Mouse (Mus musculus) thymus, postnatal 25 days (tissue): ENCODE results near the gene Emg1.

ENCODE experiments used
- DNase-seq: peaks from one replicate; pipeline ENCODE4 v3.0.0; 2022

Emg1 gene

DNA sequence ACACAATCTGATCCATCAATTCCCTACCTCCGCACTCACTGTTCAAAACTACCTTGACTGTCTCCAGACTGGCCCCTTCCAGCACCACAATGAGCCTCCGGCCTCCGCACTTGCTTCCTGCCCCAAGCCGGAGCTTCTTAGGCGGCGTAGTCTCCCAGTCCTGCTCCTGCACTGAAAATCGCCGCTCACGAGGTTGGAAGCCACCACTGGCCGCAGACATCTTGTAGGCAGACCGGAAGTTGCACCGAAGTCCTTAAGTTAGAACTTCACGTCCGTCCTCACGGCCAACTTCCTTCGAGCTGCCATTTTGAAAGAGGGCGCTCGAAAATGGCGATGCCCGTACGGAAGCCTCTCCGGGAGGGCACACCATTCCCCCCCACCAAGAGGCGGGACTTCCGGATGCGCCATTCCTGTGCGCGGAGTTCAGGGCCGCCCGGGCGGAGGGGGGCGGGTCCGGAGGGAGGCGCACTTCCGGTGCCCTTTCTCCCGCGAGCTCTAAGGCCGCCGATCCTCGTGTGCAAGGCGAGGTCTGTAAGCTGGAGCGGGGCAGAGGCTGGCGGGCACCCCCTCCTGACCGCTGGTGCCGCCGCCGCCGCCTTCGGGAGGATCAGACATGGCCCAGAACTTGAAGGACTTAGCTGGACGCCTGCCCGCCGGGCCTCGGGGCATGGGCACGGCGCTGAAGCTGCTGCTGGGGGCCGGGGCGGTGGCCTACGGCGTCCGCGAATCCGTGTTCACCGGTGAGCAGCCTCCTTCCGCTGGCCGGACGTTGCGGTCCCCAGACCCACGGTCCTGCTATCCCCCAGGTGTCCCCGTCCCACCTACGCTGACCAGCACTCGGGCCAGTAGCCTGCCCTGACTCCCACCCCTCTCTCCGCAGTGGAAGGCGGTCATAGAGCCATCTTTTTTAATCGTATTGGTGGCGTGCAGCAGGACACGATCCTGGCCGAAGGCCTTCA, at the start of gene Emg1, which contains the start of gene Phb2:
Gene Emg1 (minus strand): TSS at position 355 of the 959 bp plus-strand sequence.
Gene Phb2 (plus strand): TSS at position 513 of the 959 bp plus-strand sequence.
- DNase-seq = peak; percentile 98

DNA sequence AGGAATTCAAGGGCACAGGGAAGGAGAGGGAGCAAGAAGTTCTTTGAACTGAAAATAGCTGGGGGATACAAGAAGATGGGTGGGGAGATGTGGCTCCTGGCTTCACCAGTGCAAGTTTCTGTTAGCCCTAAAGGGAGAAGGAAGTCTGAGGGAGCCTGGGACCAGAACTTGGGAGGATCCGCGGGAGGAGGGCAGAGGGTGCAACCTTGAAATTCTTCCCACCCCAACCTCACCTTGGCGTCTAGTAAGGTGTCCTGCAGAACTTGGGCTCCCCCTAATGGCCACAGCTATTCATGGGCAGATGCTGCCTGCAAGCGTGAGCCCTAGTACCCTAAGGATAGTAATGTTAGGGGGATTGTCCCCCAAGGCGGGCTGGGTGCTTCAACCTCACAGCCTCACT, 47.3 kb upstream of the Emg1 start:
- peak; percentile 87 for DNase-seq

DNA sequence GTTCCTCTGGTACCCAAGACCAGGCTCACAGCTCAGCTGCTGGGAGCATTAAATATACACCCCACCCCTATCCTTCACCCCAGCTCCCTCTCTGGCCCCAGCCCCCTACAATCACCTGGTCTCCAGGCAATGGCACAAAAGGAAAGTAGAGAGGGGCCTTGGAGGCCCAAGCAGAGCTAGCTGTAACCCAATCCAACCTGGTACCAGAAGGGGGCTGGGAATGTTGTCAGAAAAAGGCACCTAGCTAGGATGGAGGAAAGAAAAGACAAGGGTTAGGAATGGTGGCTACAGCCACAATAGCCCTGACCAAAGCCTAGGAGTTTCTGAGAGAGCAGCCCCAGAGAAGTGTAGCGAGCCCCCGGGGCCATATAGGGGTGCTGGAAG, 46.9 kb upstream of the Emg1 start:
- DNase-seq = no peak

DNA sequence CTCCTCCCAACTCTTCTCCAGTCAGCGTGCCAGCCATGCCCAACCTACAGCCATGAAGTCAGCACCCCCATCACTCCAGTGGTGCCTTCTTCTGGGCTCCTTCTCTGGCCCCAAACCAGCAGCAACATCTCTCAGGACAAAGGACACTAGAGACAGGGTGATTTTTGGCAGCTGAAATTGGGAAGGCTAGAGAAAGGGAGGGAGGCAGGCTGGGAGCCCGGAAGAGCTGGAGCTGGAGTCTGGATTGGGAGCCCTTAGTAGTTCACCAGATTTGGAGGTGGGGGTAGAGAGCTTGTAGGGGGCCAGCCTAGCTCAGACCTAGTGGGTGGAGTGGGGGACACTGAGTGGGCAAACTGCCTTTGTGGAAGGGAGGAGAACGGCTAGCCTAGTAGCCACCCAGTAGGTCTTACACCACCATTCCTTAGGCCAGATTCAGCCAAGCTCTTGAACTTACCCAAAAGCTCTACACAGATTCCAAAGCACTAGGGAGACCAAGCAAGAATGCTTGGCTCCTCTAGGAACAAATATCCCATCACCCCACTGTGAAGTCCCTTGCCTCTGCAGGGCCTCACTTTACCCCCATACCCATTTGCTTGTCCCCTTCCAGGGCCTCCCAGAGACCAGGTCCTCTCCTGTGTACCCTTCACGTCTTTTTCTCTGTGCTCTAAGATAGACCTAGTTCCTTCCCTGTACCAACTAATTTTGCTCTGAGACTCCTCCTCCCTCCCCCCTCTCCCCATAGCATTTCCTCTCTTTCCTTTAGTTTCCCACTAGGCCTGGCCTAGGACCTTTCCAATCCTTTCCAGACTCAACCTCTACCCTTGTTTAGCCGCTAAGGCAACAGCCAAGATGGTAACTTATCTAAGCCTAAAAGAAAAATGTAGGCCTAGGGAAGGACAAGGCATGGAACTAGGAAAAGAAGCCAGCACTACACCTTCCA, 46.2 kb upstream of the Emg1 start:
- DNase-seq = no peak

DNA sequence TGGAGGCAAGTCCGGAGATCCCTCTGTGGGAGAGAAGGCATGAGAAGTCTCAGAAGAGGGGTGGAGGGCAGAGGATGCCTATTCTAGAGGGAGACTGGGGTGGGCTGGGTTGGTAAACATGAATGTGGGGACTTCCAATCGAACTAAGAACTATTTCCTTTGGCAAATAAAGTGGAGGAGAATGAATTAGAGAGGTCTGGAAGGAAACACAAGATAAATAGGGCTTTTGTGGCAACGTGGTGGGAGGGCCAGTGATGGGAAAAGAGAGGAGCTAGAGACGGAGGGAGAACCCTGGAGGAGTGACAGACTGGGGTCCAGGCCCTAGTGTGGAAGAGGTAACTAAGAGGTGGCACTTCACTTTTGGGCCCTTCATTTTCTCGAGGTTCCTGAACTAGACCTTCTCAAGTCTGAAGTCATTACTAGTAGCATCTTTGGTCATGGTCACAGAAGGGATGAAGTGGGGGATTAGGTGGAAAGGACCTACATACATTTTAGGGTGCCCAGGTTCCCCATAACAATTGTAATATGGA, 45.4 kb upstream of the Emg1 start:
- no peak for DNase-seq

DNA sequence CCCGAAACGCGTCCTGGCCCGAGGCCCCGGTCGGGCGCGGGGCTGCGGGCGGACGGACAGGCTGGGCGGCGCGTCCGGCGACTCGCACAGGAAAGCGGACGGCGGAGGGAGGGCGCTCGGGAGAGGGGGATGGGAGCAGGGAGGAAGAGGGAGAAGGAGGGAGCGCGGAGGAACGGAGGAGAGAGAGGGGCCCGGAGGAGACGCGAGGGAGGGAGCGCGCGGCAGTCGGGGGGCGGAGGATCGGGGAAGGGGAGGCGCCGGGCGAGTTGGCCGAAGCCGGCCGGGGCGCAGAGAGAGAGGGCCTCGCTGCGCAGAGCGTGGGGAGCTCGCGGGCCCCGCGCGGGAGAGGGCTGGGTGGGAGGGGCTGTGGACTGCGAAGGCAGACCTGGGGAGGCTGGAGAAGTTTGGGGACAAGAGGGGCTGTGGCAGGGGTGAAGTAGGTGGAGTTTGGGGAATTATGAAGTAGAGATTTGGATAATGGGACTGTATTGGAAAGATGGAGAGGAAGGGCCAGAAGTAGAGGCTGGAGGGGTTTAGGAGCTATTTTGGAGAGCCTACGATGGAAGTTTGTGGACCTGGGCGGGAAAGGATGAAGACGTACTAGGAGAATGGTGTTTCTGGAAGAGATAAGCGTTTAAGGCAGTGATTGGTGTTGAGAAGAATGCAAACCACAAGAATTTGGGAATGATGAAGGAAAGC, 44.8 kb upstream of the Emg1 start:
- peak; percentile 62 for DNase-seq

DNA sequence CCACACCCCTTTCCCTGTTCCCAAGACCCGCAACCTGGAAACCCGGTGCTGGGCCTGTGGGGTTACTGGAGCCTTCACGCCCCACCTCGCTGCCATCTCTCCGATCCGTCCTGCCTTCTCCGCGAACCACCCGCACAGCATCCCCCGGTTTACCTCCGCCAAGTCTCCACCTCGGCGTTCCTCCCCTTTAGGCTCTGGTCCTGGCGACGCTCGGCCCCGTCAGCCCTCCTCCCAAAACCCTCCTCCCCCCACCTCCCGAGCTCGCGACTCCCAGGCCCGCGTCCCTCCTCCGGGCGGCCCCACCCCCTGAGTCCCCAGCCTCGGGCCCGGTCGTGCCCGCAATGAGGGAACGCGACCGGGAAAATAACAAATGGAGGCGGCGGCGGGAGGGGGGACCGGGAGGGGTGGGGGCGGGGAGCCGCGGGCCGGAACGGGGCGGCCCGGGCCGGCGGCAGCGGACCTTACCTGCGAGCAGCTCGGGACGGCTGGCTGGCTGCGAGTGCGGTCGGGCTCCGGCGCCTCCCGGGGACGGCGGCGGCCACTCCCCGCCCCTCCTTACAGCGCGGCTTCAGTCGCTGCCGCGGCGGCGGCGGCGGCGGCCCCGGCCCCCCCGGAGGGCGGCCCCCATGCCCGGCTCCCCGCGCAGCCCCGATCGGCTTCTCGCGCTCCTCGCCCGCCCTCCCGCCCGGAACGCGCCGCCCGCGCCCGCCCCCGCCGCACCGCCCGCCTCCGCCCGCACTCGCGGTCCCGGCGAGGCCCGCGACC, 44.0 kb upstream of the Emg1 start, which contains the start of the genes Gm45234 and Atn1:
Gene Gm45234 (minus strand): TSS at position 191 of the 765 bp plus-strand sequence.
Gene Atn1 (minus strand): TSS at position 694 of the 765 bp plus-strand sequence.
- peak; percentile 38 for DNase-seq

DNA sequence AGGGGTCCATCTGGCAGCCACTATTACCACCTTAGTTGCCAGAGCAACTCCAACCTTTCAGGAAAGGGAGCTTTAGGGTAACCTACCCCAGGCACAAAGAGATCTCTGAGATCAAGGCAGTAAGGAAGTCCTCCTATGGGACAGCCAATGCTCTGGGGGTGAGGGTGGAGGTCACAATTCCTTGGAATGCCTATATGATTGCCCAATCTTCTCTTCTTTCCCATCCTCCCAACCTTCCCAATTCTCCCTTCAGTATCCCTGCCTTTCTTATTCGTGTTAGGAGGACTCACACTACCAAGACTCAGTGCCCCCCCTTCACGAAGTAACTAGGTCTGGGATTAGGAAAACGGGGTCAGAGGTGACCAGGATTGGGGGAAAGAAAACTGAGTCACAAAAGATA, 43.3 kb upstream of the Emg1 start:
- DNase-seq = no peak

DNA sequence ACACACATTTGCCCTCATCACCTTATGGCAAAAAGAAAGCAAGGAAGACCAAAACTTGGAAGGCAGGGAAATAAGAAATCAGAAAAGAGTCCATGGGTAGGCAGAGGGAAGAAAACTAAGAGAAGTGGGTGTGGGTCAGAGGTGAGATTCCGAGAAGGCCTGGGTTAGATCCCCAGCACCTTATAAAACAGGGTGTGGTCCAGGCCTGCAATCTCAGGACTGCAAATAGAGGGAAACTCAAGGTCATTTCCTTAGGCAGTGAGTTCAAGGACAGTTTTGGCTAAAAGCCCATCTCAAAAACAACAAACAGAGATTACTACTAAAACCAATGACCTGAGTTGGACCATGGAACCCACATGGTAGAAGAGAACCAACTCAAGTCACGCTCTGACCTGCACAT, 41.9 kb upstream of the Emg1 start:
- no peak for DNase-seq

DNA sequence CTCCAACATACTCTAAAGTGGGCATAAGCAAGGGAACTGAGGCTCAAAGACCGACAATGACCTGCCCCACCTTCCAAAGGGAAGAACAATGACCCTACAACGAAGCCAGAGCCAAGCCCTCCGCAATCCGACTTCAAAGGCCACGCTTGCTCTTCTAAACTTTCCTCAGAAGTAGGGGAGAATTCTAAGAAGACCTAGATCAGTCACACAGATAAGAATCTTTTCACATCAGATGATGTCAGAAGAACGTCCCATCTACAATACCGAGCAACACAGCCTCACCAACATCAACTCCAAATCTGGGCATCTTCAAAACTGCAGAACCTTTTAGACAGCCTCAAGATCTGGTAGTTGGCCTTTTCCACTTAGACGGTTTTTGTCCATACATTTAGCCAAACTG, 38.4 kb upstream of the Emg1 start:
- DNase-seq = peak; percentile 27

DNA sequence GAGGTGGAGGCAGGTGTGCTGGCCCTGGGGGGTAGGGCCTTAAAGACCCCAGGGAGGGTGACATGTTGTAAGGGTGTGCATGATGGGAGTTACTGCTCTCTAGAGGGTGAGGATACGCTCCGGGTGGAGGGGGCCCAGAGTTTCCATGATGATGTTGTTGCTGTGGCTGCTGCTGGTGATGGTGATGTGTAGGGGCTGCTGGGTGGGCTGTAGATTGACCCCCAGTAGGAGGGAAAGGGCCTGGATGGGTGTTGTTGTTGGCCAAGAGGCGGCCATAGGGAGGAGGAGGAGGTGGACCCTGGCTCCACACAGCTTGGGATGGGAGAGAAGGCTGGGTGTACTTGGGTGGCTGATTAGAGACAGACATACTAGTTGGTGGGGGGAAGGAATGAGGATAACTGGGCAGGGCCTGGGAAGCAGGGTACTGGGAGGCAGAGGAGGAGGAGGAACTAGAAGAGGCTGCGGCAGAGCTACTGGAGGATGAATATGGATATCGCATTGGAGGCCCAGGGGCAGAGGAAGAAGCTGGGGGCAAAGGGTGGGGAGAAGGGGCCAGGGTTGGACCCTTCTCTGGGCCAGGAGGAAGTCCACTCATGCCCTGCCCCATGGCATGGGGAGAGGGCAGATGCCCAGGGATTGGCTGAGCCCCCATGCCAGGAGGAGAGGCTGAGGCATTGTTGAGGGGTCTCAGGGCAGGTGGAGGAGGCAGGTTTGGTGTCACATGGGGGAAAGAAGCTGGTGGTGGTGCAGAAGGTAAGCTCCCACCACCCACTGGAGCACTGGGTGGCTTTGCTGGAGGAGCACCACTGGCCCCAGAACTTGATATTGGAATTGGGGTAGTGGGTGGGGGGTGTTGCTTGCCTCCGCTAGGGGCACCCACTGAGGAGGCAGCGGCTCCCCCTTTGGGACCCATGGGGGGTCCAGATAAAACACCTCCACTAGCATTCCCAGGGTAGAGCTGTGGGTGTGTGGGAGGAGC, 35.0 kb upstream of the Emg1 start:
- no peak for DNase-seq

DNA sequence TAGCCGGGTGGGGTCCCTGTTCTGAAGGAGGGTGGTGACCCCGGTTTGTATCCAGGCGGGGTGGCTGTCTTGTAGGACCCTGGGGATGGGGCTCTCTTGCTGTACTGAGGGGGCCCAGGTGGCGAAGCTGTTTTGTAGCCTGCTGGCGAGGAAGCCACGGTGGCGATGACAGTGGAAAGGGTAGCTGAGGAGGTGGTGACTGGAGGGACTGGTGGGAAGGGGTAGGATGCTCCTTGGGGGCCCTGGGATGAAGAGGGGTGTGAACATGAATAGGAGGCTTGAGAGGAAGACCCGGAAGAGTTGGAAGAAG, 34.3 kb upstream of the Emg1 start:
- DNase-seq = no peak

DNA sequence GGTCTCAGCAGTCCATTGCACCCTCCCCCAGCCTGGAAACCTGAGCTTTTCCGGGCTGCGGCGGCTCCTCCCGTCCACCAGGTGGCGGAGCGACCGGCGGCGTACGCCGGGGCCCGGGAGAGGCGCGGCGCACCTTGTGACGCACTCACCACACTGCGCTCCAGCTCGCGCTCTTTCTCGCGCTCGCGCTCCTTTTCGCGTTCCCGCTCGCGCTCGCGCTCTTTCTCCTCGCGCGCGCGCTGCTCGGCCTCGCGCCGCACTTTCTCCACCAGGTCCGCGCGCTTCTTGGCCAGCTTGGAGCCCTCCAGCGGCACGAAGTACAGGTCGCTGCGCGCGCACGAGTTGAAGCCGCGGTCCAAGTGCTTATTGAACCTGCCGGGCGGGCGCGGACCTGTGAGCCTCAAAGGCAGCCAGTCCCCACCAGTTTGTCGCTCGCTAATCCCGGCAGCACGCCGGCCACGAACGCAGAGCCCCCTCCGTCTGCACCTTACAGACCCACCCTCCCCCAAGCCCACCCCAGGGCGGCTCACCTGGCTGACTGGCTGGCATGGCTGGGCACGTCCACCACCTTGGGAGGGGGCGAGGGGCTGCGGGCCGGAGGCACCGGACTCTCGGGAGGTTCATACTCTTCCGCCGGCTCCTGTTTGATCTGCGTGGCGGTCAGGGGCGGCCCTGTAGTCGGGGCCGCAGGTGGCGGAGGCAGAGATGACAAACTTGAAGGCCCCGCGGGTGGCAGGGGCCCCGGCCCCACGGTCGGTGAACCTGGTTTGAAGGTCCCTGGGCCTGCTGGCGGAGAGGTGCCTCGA, 33.7 kb upstream of the Emg1 start:
- DNase-seq = peak; percentile 95

DNA sequence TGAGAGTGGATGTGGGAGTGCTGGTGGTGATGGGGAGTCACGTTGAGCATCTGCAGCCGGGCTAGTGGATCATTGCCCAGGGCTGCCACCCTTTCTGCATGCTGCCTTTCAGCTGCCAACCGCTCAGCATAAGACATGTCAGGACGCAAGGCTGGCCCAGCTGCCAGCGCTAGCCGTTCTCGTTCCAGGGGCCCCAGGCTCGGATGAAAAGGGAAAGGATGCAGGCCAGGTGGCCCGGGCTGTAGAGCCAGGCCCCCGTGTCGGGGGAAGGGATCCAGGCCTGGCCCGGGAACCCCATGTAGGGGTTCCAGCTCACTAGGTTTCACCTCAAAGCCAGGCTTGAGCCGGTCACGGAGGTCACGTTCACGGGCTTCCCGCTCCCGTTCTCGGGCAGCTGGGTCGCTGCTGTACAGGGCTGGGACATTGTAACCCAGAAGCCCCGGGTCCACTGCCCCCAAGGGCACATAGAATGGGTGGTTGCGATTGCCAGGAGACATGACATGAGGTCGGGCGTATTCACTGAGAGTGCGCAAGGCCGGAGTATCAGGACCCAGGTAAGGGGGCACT, 32.9 kb upstream of the Emg1 start:
- DNase-seq = no peak

DNA sequence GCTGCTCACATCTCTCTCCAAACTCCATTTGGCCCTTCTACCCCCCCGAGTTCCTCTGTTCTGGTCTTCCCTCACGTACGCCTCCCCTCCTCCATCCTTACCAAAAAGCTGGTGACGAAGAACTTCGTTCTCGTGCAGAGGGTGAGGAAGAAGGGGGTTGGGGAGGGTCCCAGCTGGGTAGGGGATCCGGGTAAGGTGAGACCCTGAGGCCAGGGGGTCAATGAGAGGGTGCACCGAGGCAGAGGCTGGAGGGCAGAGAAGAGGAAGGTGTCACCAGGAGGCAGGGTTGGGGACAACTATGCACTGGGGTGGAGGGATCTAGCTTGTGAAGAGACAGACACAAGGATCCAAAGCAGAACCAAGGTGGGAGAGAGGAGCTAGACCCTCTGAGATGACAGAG, 31.7 kb upstream of the Emg1 start:
- no peak for DNase-seq

DNA sequence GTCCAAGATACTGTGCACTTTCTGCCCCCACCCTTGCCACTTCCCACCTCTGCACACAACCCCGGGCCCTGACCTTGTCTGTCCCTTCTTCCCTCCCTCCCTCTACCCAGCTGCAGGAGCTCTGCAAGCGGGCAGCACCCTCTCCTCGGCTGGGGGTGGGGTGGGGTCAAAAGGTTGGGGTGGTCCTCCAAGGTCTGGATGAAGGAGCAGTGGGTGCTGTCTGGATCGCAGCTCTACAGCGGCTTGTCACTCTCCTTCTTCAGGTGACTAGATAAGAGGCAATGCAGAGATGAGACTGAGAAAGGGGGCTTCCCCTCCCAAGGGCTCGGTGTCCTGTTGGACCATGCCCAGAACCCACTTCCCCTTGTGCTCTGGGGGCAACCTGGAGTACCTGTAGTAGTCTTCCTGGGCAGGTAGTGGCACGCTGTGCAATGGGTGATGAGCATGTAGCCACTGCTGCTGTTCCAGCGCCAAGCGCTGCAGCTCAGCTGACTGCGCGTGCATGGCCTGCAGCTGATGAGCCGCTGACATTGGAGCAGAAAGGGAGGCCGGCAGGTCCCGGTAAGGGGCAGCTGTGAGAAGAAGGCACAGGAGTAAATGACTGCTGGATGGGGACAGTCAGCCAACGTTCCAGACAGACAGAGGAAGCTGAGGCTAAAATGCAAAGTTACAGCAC, 31.0 kb upstream of the Emg1 start:
- DNase-seq = no peak

DNA sequence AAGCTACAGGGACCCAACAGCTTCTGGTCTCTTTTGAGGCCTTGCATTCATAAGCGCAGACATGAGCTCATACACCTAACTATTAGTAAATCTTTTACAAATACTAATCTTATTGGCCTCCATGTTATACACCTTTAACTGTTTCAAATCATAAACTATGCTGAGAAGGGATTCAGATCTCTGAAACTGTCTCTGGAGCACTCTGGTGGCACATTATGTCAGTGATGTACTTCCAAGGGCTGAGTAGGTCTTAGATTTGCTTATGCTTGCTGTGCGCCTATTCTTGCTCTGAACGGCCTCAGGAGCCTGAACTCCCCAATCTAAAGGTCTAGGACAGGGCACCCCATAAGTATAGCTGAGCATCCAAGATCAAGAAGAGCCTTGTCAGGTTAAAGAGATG, 29.9 kb upstream of the Emg1 start:
- DNase-seq = no peak

DNA sequence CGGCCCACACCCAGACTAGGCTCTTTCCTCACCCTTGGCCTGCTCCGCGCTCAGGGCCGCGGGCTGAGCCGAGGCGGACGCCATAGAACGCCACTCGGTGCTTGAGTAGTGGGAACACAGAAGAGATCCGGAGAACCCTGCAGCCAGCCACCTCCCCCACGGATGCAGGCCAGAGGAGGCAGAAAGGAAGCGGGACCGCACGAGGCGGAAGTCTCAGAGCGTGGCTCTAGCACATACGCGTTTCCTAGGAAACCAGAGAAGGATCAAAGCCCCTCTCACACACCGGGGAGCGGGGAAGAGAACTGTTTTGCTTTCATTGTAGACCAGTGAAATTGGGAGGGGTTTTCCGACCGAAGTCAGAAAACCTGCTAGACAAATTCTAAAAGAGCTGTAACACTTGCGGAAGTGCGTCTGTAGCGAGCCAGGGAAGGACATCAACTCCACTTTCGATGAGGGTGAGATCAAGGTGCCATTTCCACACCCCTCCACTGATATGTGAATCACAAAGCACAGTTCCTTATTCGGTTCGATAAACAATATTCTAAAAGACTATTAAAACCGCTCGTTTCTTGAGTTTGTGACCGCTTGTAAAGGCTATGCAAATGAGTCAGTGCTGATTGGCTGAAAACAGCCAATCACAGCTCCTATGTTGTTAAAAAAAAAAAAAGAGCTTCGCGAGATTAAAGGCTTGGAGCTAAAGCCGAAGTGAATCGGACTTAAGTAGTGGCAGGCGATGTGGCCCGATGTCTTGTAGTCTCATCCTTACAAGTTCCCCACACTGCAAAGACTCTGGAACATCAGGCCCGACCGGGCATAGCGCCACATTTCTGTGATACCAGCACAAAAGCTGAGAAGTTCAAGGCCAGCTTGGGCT, 29.1 kb upstream of the Emg1 start, which contains the start of gene Grcc10:
Gene Grcc10 (minus strand): TSS at position 487 of the 874 bp plus-strand sequence.
- peak; percentile 91 for DNase-seq
